Mouse (Mus musculus): ENCODE data around the gene Vapa. TPM values are rescaled to one million over a fixed set of nuclear protein-coding genes. Genes with fewer than 3 reads are reported as not detected.
A peak's percentile ranks its signal among the peaks of the same experiment; 100 is the strongest.

Gene Vapa
- polyA plus RNA-seq (2016; fragmentation: Nextera tagmentation; extraction: Ambion mirVana) = 169 and 171 TPM in 2 replicates

DNA sequence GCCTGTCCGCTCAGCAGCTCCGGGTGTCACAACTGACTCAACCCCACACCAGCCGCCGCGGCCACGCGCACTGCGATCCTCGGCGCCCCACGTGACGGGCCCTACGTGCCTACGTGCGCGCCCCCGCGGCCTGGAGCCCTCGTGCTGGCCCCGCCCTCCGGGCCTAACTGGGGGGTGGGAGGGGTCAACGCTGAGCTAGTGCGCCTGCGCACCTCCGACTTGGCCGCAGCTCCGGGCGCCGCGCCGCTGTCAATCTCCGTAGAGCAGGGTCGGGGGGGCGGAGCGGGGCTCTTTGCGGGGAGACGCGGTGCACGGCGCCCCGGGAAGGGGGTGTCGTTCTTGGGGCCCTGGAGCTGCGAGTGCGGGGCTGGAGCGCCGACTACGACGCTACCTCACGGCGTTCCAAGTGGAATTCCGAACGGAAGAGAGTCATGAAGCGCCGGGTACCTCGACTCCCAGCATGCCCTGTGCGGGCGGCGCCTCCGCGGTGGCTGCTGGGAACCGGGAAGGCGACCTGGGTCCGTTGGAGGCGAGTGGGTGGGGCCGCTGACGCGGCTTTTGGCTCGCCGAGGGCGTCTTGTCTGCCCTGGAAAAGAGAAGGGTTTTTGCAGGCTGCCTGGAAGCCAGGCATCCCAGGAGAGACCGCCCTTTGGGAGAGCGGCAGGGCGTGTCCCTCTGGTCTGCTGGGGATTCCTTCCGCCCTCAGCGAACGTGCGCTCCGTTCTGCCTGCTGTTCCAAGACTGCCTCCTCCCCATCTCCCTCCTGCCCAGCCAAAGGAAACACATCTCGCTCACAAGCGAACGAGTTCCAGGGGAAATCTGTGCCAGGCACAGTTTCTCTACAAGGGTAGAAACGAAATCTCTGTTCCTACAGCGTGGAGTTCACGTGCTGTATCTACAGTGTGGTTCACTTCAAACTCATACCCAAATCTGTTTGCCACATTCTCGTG is at the start of gene Vapa:
Gene Vapa, minus strand, starts transcription at position 93 of the 950 bp plus-strand sequence.
- H3K27me3 ChIP-seq (replicated peaks; ENCODE audit: low read depth, poor library complexity, severe bottlenecking) = no peaks in the 10 kb centered on the region
- peaks cover 6% of the 10 kb centered on the region for H3K36me3 ChIP-seq (replicated peaks)
- peaks cover 32% of the 10 kb centered on the region for H3K4me1 ChIP-seq
- peak; percentile 98 for DNase-seq (ENCODE audit: low spot score)
- peak within 1 kb of the TSS; percentile 98 for H3K27ac ChIP-seq (replicated peaks)
- WGBS = under 1% methylated on average over 85 of the region's 85 CpGs
- no peaks in the 10 kb centered on the region for H3K9me3 ChIP-seq
- peak within 1 kb of the TSS; percentile 96 for H3K4me3 ChIP-seq

GRCm38 (mm10) chr17:65662662-65663061 is 49.3 kb upstream of the Vapa start:
- 89% methylated on average over 3 of the region's 3 CpGs for WGBS
- 0 out of 2 replicates have a peak, but pooled peaks cover 12% of the 10 kb centered on the region for H3K36me3 ChIP-seq (replicated peaks)
- no peak overlapping the region for H3K27ac ChIP-seq (replicated peaks)
- DNase-seq (ENCODE audit: low spot score) = no peak
- no peaks in the 10 kb centered on the region for H3K27me3 ChIP-seq (replicated peaks; ENCODE audit: low read depth, poor library complexity, severe bottlenecking)
- no peak overlapping the region for H3K4me3 ChIP-seq
- peaks cover 5% of the 10 kb centered on the region; the same call in 1 of the 2 replicates for H3K4me1 ChIP-seq
- no peaks in the 10 kb centered on the region for H3K9me3 ChIP-seq

GRCm38 (mm10) chr17:65658416-65658815 is 45.1 kb upstream of the Vapa start:
- DNase-seq (ENCODE audit: low spot score) = no peak
- Histone ChIP-seq H3K36me3 (replicated peaks) (peaks cover 4% of the 10 kb centered on the region; the same call in 1 of the 2 replicates), H3K27me3 (replicated peaks; ENCODE audit: low read depth, poor library complexity, severe bottlenecking) (no peaks in the 10 kb centered on the region), H3K9me3 (no peaks in the 10 kb centered on the region), H3K4me1 (no peaks in the 10 kb centered on the region), H3K27ac (replicated peaks) (no peak overlapping the region), H3K4me3 (no peak overlapping the region)
- WGBS = 89% methylated on average over 2 of the region's 2 CpGs

- no peaks in the 10 kb centered on the region for H3K27me3 ChIP-seq (replicated peaks; ENCODE audit: low read depth, poor library complexity, severe bottlenecking)
- no peaks in the 10 kb centered on the region for H3K4me1 ChIP-seq
- H3K36me3 ChIP-seq (replicated peaks) = peaks cover 8% of the 10 kb centered on the region; the same call in 1 of the 2 replicates
- no peak overlapping the region for H3K4me3 ChIP-seq
- H3K27ac ChIP-seq (replicated peaks) = no peak overlapping the region
- 93% methylated on average over 9 of the region's 9 CpGs for WGBS
- H3K9me3 ChIP-seq = no peaks in the 10 kb centered on the region
- no peak for DNase-seq (ENCODE audit: low spot score)
Observed at GRCm38 (mm10) chr17:65657958-65658357, 44.6 kb upstream of the Vapa start.

- DNase-seq (ENCODE audit: low spot score) = no peak
- 92% methylated on average over 6 of the region's 6 CpGs for WGBS
- no peak overlapping the region for H3K4me3 ChIP-seq
Observed at GRCm38 (mm10) chr17:65656731-65657130, 43.4 kb upstream of the Vapa start.

GRCm38 (mm10) chr17:65656076-65656475 is 42.7 kb upstream of the Vapa start:
- H3K4me1 ChIP-seq = no peaks in the 10 kb centered on the region
- WGBS = 91% methylated on average over 8 of the region's 8 CpGs
- no peak overlapping the region for H3K4me3 ChIP-seq
- H3K36me3 ChIP-seq (replicated peaks) = peaks cover 23% of the 10 kb centered on the region
- H3K27ac ChIP-seq (replicated peaks) = no peak overlapping the region
- no peaks in the 10 kb centered on the region for H3K9me3 ChIP-seq
- no peaks in the 10 kb centered on the region for H3K27me3 ChIP-seq (replicated peaks; ENCODE audit: low read depth, poor library complexity, severe bottlenecking)
- DNase-seq (ENCODE audit: low spot score) = no peak

More at GRCm38 (mm10) chr17:65656731-65657130, 43.4 kb upstream of the Vapa start:
- Histone ChIP-seq H3K27me3 (replicated peaks; ENCODE audit: low read depth, poor library complexity, severe bottlenecking) (no peaks in the 10 kb centered on the region), H3K9me3 (no peaks in the 10 kb centered on the region), H3K27ac (replicated peaks) (no peak overlapping the region), H3K4me1 (no peaks in the 10 kb centered on the region), H3K36me3 (replicated peaks) (peaks cover 19% of the 10 kb centered on the region)

- no peak overlapping the region for H3K4me3 ChIP-seq
- H3K4me1 ChIP-seq = no peaks in the 10 kb centered on the region
- WGBS = 82% methylated on average over 4 of the region's 4 CpGs
- no peak overlapping the region for H3K27ac ChIP-seq (replicated peaks)
- no peak for DNase-seq (ENCODE audit: low spot score)
- peaks cover 23% of the 10 kb centered on the region for H3K36me3 ChIP-seq (replicated peaks)
- no peaks in the 10 kb centered on the region for H3K27me3 ChIP-seq (replicated peaks; ENCODE audit: low read depth, poor library complexity, severe bottlenecking)
- H3K9me3 ChIP-seq = no peaks in the 10 kb centered on the region
Observed at GRCm38 (mm10) chr17:65655608-65656007, 42.3 kb upstream of the Vapa start.

- DNase-seq (ENCODE audit: low spot score) = no peak
- Histone ChIP-seq H3K27me3 (replicated peaks; ENCODE audit: low read depth, poor library complexity, severe bottlenecking) (no peaks in the 10 kb centered on the region), H3K27ac (replicated peaks) (no peak overlapping the region), H3K9me3 (no peaks in the 10 kb centered on the region), H3K36me3 (replicated peaks) (peaks cover 23% of the 10 kb centered on the region), H3K4me1 (peaks cover 11% of the 10 kb centered on the region), H3K4me3 (no peak overlapping the region)
- WGBS = 93% methylated on average over 6 of the region's 6 CpGs
Observed at GRCm38 (mm10) chr17:65650598-65650997, 37.2 kb upstream of the Vapa start.

DNA sequence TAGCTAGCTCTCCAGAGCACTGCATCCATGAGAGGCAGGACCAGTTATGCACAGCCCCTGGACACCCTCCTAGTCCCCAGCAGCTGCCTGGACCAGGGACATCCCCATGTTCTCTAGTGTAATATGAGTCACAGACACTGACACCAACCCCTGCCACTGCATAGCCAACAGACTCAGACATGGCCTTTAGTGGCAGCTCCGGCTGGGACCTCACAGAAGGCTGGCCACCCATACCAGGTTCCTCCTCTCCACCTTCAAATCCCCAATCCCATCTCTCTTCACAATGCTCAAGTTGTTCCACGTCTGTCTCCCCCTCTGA is 35.8 kb upstream of the Vapa start:
- no peak for DNase-seq (ENCODE audit: low spot score)
- peaks cover 21% of the 10 kb centered on the region for H3K36me3 ChIP-seq (replicated peaks)
- H3K9me3 ChIP-seq = no peaks in the 10 kb centered on the region
- no peak overlapping the region for H3K4me3 ChIP-seq
- peaks cover 11% of the 10 kb centered on the region for H3K4me1 ChIP-seq
- no peaks in the 10 kb centered on the region for H3K27me3 ChIP-seq (replicated peaks; ENCODE audit: low read depth, poor library complexity, severe bottlenecking)
- 82% methylated on average over 2 of the region's 2 CpGs for WGBS
- H3K27ac ChIP-seq (replicated peaks) = no peak overlapping the region

GRCm38 (mm10) chr17:65648371-65649174 is 35.2 kb upstream of the Vapa start:
- Histone ChIP-seq H3K36me3 (replicated peaks) (peaks cover 19% of the 10 kb centered on the region; the same call in 1 of the 2 replicates), H3K27me3 (replicated peaks; ENCODE audit: low read depth, poor library complexity, severe bottlenecking) (no peaks in the 10 kb centered on the region), H3K9me3 (no peaks in the 10 kb centered on the region), H3K4me1 (peaks cover 16% of the 10 kb centered on the region), H3K27ac (replicated peaks) (no peak overlapping the region), H3K4me3 (no peak overlapping the region)
- 86% methylated on average over 9 of the region's 9 CpGs for WGBS
- no peak for DNase-seq (ENCODE audit: low spot score)

- DNase-seq (ENCODE audit: low spot score) = no peak
- Histone ChIP-seq H3K4me1 (peaks cover 22% of the 10 kb centered on the region), H3K36me3 (replicated peaks) (peaks cover 15% of the 10 kb centered on the region; the same call in 1 of the 2 replicates), H3K4me3 (no peak overlapping the region), H3K27ac (replicated peaks) (no peak overlapping the region), H3K9me3 (no peaks in the 10 kb centered on the region), H3K27me3 (replicated peaks; ENCODE audit: low read depth, poor library complexity, severe bottlenecking) (no peaks in the 10 kb centered on the region)
- whole genome bisulfite sequencing = 64% methylated on average over 5 of the region's 5 CpGs
Observed at GRCm38 (mm10) chr17:65647961-65648360, 34.6 kb upstream of the Vapa start.

GRCm38 (mm10) chr17:65647226-65647625 is 33.9 kb upstream of the Vapa start:
- Histone ChIP-seq H3K27ac (replicated peaks) (no peak overlapping the region), H3K4me3 (no peak overlapping the region), H3K27me3 (replicated peaks; ENCODE audit: low read depth, poor library complexity, severe bottlenecking) (no peaks in the 10 kb centered on the region), H3K36me3 (replicated peaks) (peaks cover 8% of the 10 kb centered on the region; the same call in 1 of the 2 replicates), H3K4me1 (peaks cover 29% of the 10 kb centered on the region), H3K9me3 (no peaks in the 10 kb centered on the region)
- WGBS = 81% methylated on average over 6 of the region's 6 CpGs
- DNase-seq (ENCODE audit: low spot score) = no peak

Measured in embryonic facial prominence, embryonic 10.5 days (tissue).